Mouse (Mus musculus) myocyte (in vitro differentiated cells): Measurements from ENCODE around the gene Gm20388.
A peak's percentile ranks its signal among the peaks of the same experiment; 100 is the strongest.

ENCODE experiments used
- CEBPB ChIP-seq: IDR thresholded peaks from 2 replicates; pipeline ENCODE4 v1.6.1; 2011; ENCODE audit warnings: mild to moderate bottlenecking, moderate library complexity; ENCODE audit not compliant: poor library complexity, insufficient read depth, severe bottlenecking
- E2F4 ChIP-seq: IDR thresholded peaks from one replicate; pipeline ENCODE4 v1.6.1; 2011; ENCODE audit warnings: mild to moderate bottlenecking, control low read depth, moderate library complexity; ENCODE audit not compliant: insufficient read depth
- MAX ChIP-seq: IDR thresholded peaks from one replicate; pipeline ENCODE4 v1.6.1; 2011; ENCODE audit warnings: low read depth, mild to moderate bottlenecking, control low read depth
- MYOD1 ChIP-seq, 3 experiments: IDR thresholded peaks; one replicate each; pipeline ENCODE4 v1.6.1; 2011; ENCODE audit warnings: control low read depth in 2 of 3, low read depth in 2 of 3, mild to moderate bottlenecking in 2 of 3, moderate library complexity in 1 of 3; ENCODE audit not compliant: insufficient read length in 2 of 3, control insufficient read depth in 1 of 3
- MYOG ChIP-seq, 3 experiments: IDR thresholded peaks; one replicate each; pipeline ENCODE4 v1.6.1; 2011; ENCODE audit warnings: control low read depth in 2 of 3, low read depth in 2 of 3, mild to moderate bottlenecking in 2 of 3; ENCODE audit not compliant: insufficient read length in 2 of 3, control insufficient read depth in 1 of 3, insufficient read depth in 1 of 3
- POLR2A ChIP-seq: IDR thresholded peaks from one replicate; pipeline ENCODE4 v1.6.1; 2011; ENCODE audit warnings: low read depth, mild to moderate bottlenecking, control low read depth, moderate library complexity; ENCODE audit not compliant: insufficient read length
- POLR2AphosphoS2 ChIP-seq: IDR thresholded peaks from one replicate; pipeline ENCODE4 v1.6.1; 2011; ENCODE audit warnings: low read depth, control low read depth; ENCODE audit not compliant: insufficient read length
- REST ChIP-seq: IDR thresholded peaks from one replicate; pipeline ENCODE4 v1.6.1; 2011; ENCODE audit warnings: mild to moderate bottlenecking, control low read depth, moderate library complexity; ENCODE audit not compliant: insufficient read depth, insufficient read length
- SRF ChIP-seq: IDR thresholded peaks from one replicate; pipeline ENCODE4 v1.6.1; 2011; ENCODE audit warnings: low read depth; ENCODE audit not compliant: control insufficient read depth, insufficient read length
- TCF12 ChIP-seq: IDR thresholded peaks from one replicate; pipeline ENCODE4 v1.6.1; 2011; ENCODE audit warnings: mild to moderate bottlenecking, control low read depth; ENCODE audit not compliant: poor library complexity, insufficient read depth, severe bottlenecking
- TCF3 ChIP-seq: IDR thresholded peaks from one replicate; pipeline ENCODE4 v1.6.1; 2011; ENCODE audit warnings: low read depth, control low read depth; ENCODE audit not compliant: insufficient read length
- USF1 ChIP-seq: IDR thresholded peaks from one replicate; pipeline ENCODE4 v1.6.1; 2011; ENCODE audit warnings: low read depth, mild to moderate bottlenecking, control low read depth, moderate library complexity

- TF ChIP-seq POLR2A: no peak
- no peak for TF ChIP-seq USF1
- no peak for TF ChIP-seq POLR2AphosphoS2
- TF ChIP-seq CEBPB: no peak
- TF ChIP-seq E2F4: no peak
- peak in 1 of 3 experiments; percentile 31 for TF ChIP-seq MYOG (IDR thresholded peaks at IDR 0.05; ENCODE audit: control insufficient read depth in 1 of 3, insufficient read depth in 1 of 3, insufficient read length in 2 of 3, low read depth in 2 of 3)
- TF ChIP-seq TCF12: no peak
- TF ChIP-seq MAX: no peak
- TF ChIP-seq REST: no peak
- no peak for TF ChIP-seq MYOD1 (IDR thresholded peaks at IDR 0.05; ENCODE audit: control insufficient read depth in 1 of 3, insufficient read length in 2 of 3, low read depth in 2 of 3)
- TF ChIP-seq SRF: no peak
- no peak for TF ChIP-seq TCF3
Observed at GRCm38 (mm10) chr8:121913378-121913777, 2002.7 kb downstream of the Gm20388 start.
